Mouse (Mus musculus) heart, embryonic 14.5 days (tissue): ENCODE data around the gene Enpp3. TPM values are rescaled to one million over a fixed set of nuclear protein-coding genes. Genes with fewer than 3 reads are reported as not detected.

Source experiments
- ATAC-seq: fragments of 200-750 bp; cut with Nextera tagmentation; 2 replicates; pipeline ENCODE4 v1.8.0; 2017; ENCODE audit warnings: low read depth, moderate TSS enrichment; ENCODE audit not compliant: insufficient number of reproducible peaks, insufficient read depth, low FRiP score
- H3K27ac ChIP-seq, 2 experiments: fragments of 200-500 bp in 1 of 2; fragments of 300-500 bp in 1 of 2; sonication (generic) in 1 of 2; replicated peaks in 1 of 2; 2 replicates each; pipeline ENCODE4 v1.5.1; 2012 to 2014; ENCODE audit warnings: low read depth in 2 of 2, low read length in 2 of 2, control low read depth in 1 of 2, mild to moderate bottlenecking in 1 of 2, mixed read lengths in 1 of 2; ENCODE audit not compliant: control insufficient read depth in 1 of 2, insufficient read depth in 1 of 2
- H3K27me3 ChIP-seq: fragments of 300-500 bp; sonication (generic); 2 replicates; pipeline ENCODE4 v1.6.1; 2014; ENCODE audit warnings: mild to moderate bottlenecking, low read length, control low read depth; ENCODE audit not compliant: control insufficient read depth, insufficient read depth
- H3K36me3 ChIP-seq: fragments of 300-500 bp; sonication (generic); 2 replicates; pipeline ENCODE4 v1.6.1; 2014; ENCODE audit warnings: mild to moderate bottlenecking, control low read depth, low read length, mixed read lengths; ENCODE audit not compliant: control insufficient read depth, insufficient read depth
- H3K4me1 ChIP-seq, 2 experiments: fragments of 200-500 bp in 1 of 2; fragments of 300-500 bp in 1 of 2; sonication (generic) in 1 of 2; 2 replicates each; pipeline ENCODE4 v1.6.1; 2012 to 2014; ENCODE audit warnings: low read length in 2 of 2, control low read depth in 1 of 2, mixed read lengths in 1 of 2; ENCODE audit not compliant: control insufficient read depth in 2 of 2, insufficient read depth in 2 of 2
- H3K4me2 ChIP-seq: fragments of 300-500 bp; sonication (generic); 2 replicates; pipeline ENCODE4 v1.6.1; 2014; ENCODE audit warnings: mild to moderate bottlenecking, low read length
- H3K4me3 ChIP-seq, 2 experiments: fragments of 200-500 bp in 1 of 2; fragments of 300-500 bp in 1 of 2; sonication (generic) in 1 of 2; 2 replicates each; pipeline ENCODE4 v1.5.1; 2012 to 2014; ENCODE audit warnings: low read length in 2 of 2, mild to moderate bottlenecking in 2 of 2, control low read depth in 1 of 2, low read depth in 1 of 2, moderate library complexity in 1 of 2; ENCODE audit not compliant: control insufficient read depth in 1 of 2, insufficient read depth in 1 of 2
- H3K9ac ChIP-seq: fragments of 300-500 bp; sonication (generic); 2 replicates; pipeline ENCODE4 v1.6.1; 2014; ENCODE audit warnings: mild to moderate bottlenecking, low read length
- H3K9me3 ChIP-seq: fragments of 300-500 bp; sonication (generic); 2 replicates; pipeline ENCODE4 v1.6.1; 2016; ENCODE audit warnings: low read length, control low read depth; ENCODE audit not compliant: control insufficient read depth
- WGBS: fragments of 180-500 bp; shearing (Covaris S2); extraction: QIAGEN DNeasy Blood & Tissue Kit; methylation state at CpG from one replicate; pipeline ENCODE4 v1.1.7; 2014; 5-methylcytosine and 5-hydroxymethylcytosine counted together
- polyA plus RNA-seq: library from polyadenylated mRNA; unstranded; fragments of >200 nt; fragmentation: Nextera tagmentation; extraction: Ambion mirVana; gene quantifications from 2 replicates; pipeline ENCODE4 v1.2.1, GENCODE M21; 2014

The Enpp3 gene
- polyA plus RNA-seq, 1 experiment from 2014 or later: 2.9 TPM

DNA sequence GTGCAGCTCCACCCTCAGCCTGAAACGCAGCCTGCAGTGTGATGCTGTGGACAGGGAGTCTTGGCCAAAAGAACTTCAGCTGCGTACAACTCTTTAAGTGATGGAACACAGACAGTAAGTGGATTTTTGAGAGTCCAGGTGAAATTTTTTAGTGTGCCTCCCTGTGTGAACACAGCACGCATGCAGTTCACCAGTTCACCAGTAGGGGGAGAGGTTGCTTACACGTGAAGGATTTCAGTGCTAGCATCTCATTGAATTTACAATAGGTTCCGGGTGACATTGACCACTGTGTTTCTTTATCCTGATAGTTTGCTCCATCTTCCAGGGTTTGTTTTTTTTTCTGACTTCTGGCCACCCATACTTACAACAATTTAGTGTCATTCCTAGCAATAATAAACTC lies 45.4 kb downstream of the Enpp3 start:
- Histone ChIP-seq H3K36me3 (no peaks in the 10 kb centered on the region), H3K27ac (no peak overlapping the region), H3K9ac (no peak overlapping the region), H3K4me3 (no peak overlapping the region), H3K4me2 (no peak overlapping the region), H3K9me3 (no peaks in the 10 kb centered on the region), H3K27me3 (no peaks in the 10 kb centered on the region), H3K4me1 (no peaks in the 10 kb centered on the region)
- 49% methylated on average over 5 of the region's 5 CpGs for WGBS
- ATAC-seq: no peak

DNA sequence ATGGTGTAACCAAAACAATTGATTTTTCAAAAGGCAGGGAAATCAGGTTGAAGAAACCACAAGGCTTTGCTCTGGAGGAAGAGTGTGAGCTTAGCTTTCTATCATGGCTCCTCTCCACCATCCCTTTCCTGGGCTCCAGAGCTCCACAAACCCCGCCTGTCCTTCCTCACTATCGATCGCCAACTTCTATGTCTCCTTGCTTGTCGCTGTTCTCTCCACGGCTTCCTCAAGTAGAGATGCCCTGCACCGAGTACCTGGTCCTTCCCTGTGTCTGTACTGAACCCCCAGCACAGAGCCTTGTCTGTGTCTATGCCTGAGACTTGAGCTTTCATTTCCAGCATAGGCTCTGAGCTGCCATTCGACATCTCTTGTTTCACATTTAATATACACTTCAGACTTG lies 49.9 kb downstream of the Enpp3 start:
- H3K4me2 ChIP-seq: no peak overlapping the region
- WGBS: 84% methylated on average over 7 of the region's 7 CpGs
- H3K9me3 ChIP-seq: no peaks in the 10 kb centered on the region
- no peak overlapping the region for H3K27ac ChIP-seq
- no peaks in the 10 kb centered on the region for H3K27me3 ChIP-seq
- no peaks in the 10 kb centered on the region for H3K36me3 ChIP-seq
- ATAC-seq: no peak
- H3K4me3 ChIP-seq: no peak overlapping the region
- H3K9ac ChIP-seq: no peak overlapping the region
- peaks cover 0 to 3% of the 10 kb centered on the region in 2 experiments; a peak in 1 of 4 replicates for H3K4me1 ChIP-seq

DNA sequence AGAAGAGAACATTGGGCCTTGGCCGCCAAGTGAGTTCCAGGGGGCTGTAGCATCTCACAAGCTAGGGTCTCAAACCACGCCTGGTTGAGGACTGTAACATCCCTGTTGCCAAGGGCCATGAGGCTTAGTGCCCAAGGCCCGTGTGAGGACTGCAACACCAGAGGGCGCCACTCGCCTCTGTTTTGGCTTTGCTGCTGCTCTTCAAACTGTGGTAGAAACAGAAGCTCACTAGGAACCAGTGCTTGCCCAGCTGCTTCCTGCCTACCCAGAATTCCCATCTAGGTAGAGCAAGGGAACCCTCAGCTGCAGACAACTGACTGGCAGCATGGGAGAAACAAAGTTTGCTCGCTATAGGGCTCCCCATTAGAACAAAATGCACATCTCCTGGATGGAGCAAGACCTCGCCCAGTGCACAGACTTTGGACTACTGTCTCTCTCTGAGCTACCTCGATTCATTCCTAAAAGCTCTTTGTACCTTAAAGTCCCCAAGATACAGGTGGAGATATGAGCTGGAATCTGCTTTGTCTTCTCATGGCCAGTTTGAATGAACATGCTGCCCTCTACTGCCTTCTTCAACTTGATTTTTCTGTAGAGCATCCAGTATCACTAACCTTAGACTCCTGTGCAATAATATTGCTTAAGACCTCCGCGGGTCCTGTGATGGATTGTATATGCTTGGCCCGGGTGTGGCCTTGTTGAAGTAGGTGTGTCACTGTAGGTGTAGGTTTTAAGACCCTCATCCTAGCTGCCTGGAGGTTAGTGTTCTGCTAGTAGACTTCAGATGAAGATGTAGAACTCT lies 52.7 kb downstream of the Enpp3 start:
- H3K36me3 ChIP-seq: no peaks in the 10 kb centered on the region
- H3K9me3 ChIP-seq: no peaks in the 10 kb centered on the region
- peaks cover 0 to 3% of the 10 kb centered on the region in 2 experiments; a peak in 1 of 4 replicates for H3K4me1 ChIP-seq
- H3K27me3 ChIP-seq: no peaks in the 10 kb centered on the region
- ATAC-seq: no peak
- H3K27ac ChIP-seq: no peak overlapping the region
- no peak overlapping the region for H3K4me2 ChIP-seq
- H3K9ac ChIP-seq: no peak overlapping the region
- no peak overlapping the region for H3K4me3 ChIP-seq
- WGBS: 67% methylated on average over 11 of the region's 11 CpGs

DNA sequence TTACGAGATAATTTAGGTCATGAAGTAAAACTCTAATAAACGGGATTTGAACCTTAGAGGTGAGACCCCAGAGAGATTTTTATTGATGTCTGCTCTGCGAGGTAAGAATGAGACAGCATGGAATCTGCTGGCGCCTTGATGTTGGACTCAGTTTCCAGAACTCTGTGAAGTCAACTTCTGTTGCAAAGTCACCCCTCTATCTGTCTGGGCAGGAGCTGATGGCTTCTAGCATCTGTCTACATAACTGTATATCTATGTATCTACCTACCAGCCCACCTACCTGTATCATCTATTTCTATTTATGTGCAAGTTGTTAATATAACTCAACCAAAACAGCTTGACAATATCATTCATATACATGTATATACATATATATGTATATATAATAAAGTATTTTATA lies 57.3 kb downstream of the Enpp3 start:
- H3K36me3 ChIP-seq: no peaks in the 10 kb centered on the region
- no peak overlapping the region for H3K4me2 ChIP-seq
- H3K27me3 ChIP-seq: no peaks in the 10 kb centered on the region
- H3K4me1 ChIP-seq: peaks cover 0 to 3% of the 10 kb centered on the region in 2 experiments; a peak in 2 of 4 replicates
- WGBS: 83% methylated on average over 4 of the region's 4 CpGs
- H3K27ac ChIP-seq: no peak overlapping the region
- no peak for ATAC-seq
- H3K9me3 ChIP-seq: no peaks in the 10 kb centered on the region
- H3K4me3 ChIP-seq: no peak overlapping the region
- no peak overlapping the region for H3K9ac ChIP-seq

DNA sequence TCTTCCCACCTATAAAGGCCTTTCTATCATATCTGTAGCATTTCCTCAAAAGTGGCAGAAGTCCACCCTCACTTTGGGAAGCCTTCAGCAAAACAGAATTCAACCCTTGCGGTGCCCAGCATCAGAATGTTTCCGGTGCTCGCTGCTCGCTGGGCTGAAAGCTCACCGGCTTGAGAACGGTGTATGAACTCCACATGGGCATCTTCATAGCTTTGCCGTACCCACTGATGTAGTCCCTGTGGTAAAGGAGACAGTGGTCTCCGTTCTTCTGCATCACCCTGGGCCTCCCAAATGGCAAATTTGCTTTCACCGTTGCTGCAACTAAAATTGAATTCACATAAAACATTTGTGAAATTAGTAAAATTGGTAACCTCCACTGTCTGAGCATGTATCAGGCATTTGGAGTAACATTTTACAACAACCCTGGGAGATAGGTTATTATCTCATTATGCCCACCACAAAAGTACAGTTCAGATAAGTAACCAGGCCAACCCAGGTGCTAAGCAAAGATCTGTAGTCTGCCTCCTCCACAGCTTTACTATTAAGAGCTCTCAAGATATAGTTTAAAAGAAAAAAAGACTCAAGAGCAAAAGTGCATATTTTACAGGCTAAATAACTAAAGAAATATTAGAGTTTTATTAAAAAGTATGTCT lies 57.9 kb downstream of the Enpp3 start:
- H3K4me1 ChIP-seq: peaks cover 0 to 3% of the 10 kb centered on the region in 2 experiments; a peak in 2 of 4 replicates
- no peaks in the 10 kb centered on the region for H3K36me3 ChIP-seq
- no peak overlapping the region for H3K4me3 ChIP-seq
- H3K9me3 ChIP-seq: no peaks in the 10 kb centered on the region
- H3K27ac ChIP-seq: no peak overlapping the region
- no peak for ATAC-seq
- WGBS: 94% methylated on average over 9 of the region's 9 CpGs
- H3K27me3 ChIP-seq: no peaks in the 10 kb centered on the region
- no peak overlapping the region for H3K9ac ChIP-seq
- no peak overlapping the region for H3K4me2 ChIP-seq

DNA sequence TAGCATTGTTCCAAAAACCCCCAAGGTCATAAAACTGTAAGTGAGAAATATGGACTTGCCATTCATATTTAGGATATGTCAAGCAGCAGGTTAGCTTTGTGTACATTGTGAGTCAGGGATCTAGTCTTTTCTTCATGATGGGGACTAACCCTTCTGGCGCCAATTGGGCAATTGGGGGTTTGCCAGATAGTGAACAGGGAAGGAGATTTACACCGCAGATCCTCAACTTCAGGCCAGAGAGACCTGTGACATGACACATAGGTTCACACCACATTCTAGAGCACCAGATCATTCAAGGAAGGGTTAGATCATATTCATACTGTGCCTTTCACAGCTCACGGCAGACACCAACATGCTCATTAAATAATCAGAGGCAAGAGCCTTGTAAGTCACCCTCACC lies 58.7 kb downstream of the Enpp3 start:
- H3K4me2 ChIP-seq: no peak overlapping the region
- H3K4me1 ChIP-seq: peaks cover 0 to 3% of the 10 kb centered on the region in 2 experiments; a peak in 2 of 4 replicates
- H3K27me3 ChIP-seq: no peaks in the 10 kb centered on the region
- no peak overlapping the region for H3K27ac ChIP-seq
- H3K9ac ChIP-seq: no peak overlapping the region
- H3K36me3 ChIP-seq: no peaks in the 10 kb centered on the region
- 87% methylated on average over 3 of the region's 3 CpGs for WGBS
- no peaks in the 10 kb centered on the region for H3K9me3 ChIP-seq
- no peak overlapping the region for H3K4me3 ChIP-seq
- no peak for ATAC-seq

DNA sequence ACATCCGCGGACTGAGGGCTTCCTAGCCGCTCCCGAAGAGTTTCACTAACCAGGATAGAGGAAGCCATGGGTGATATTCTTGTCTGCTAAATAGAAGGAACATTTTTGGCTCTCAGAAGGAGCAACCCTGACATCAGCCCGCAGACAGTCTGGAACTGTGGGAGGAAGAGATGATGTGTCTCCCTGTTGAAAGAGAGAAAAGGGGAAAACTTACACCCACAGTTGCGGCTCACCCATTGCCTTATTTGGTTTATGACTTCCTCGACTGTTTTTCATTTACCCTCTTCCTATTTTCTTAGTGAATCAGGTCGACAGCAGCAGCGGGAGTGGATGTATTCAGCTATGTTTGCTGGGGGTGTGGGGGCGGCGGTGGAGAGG lies 64.0 kb downstream of the Enpp3 start:
- no peak overlapping the region for H3K4me3 ChIP-seq
- no peaks in the 10 kb centered on the region for H3K27me3 ChIP-seq
- 68% methylated on average over 11 of the region's 11 CpGs for WGBS
- H3K4me2 ChIP-seq: peak overlapping the region; percentile 29; the same call in 1 of the 2 replicates
- no peaks in the 10 kb centered on the region for H3K36me3 ChIP-seq
- ATAC-seq: no peak
- H3K9me3 ChIP-seq: no peaks in the 10 kb centered on the region
- H3K4me1 ChIP-seq: no peaks in the 10 kb centered on the region; a peak in 1 of 4 replicates
- H3K9ac ChIP-seq: no peak overlapping the region
- H3K27ac ChIP-seq: peak overlapping the region in 1 of 2 experiments; percentile 47; a peak in 3 of 4 replicates
